Mouse (Mus musculus): ENCODE results near the gene Gnai3. TPM values are rescaled to one million over a fixed set of nuclear protein-coding genes. Genes with fewer than 3 reads are reported as not detected.
A peak's percentile ranks its signal among the peaks of the same experiment; 100 is the strongest.

Gene Gnai3
- polyA plus RNA-seq, 1 experiment from 2014 or later: 199 TPM

GRCm38 (mm10) chr3:108062648-108063047 lies 83.3 kb downstream of the Gnai3 start:
- H3K4me3 ChIP-seq (replicated peaks): no peak overlapping the region

GRCm38 (mm10) chr3:108061420-108061819 lies 84.5 kb downstream of the Gnai3 start:
- no peak overlapping the region for H3K4me3 ChIP-seq (replicated peaks)
- no peaks in the 10 kb centered on the region for H3K27me3 ChIP-seq
- no peaks in the 10 kb centered on the region; the same call in 1 of the 2 replicates for H3K4me1 ChIP-seq (replicated peaks)
- H3K9ac ChIP-seq (replicated peaks): no peak overlapping the region
- 19% methylated on average over 7 of the region's 7 CpGs for WGBS
- peak overlapping the region; percentile 40; the same call in 1 of the 2 replicates for H3K4me2 ChIP-seq
- no peak for ATAC-seq (ENCODE audit: insufficient number of reproducible peaks, insufficient read depth, low FRiP score, low TSS enrichment, low read depth)
- no peak overlapping the region for H3K27ac ChIP-seq
- no peaks in the 10 kb centered on the region for H3K9me3 ChIP-seq
- H3K36me3 ChIP-seq: no peaks in the 10 kb centered on the region

More at GRCm38 (mm10) chr3:108062648-108063047, 83.3 kb downstream of the Gnai3 start:
- H3K4me1 ChIP-seq (replicated peaks): no peaks in the 10 kb centered on the region; the same call in 1 of the 2 replicates
- H3K27me3 ChIP-seq: no peaks in the 10 kb centered on the region
- H3K9me3 ChIP-seq: no peaks in the 10 kb centered on the region
- ATAC-seq (ENCODE audit: insufficient number of reproducible peaks, insufficient read depth, low FRiP score, low TSS enrichment, low read depth): no peak
- no peak overlapping the region for H3K9ac ChIP-seq (replicated peaks)
- H3K36me3 ChIP-seq: no peaks in the 10 kb centered on the region
- no peak overlapping the region for H3K27ac ChIP-seq
- H3K4me2 ChIP-seq: no peak overlapping the region
- WGBS: 81% methylated on average over 8 of the region's 8 CpGs

Other genes with a start within 250 kb of the Gnai3 start
- gene Gstm7, start 214.3 kb downstream of the Gnai3 start, polyA plus RNA-seq (2016; fragmentation: Nextera tagmentation; extraction: Ambion mirVana): 37.7 and 38.9 TPM in 2 replicates
- 11.0 and 11.4 TPM in 2 replicates for gene Gstm6, start 202.4 kb downstream of the Gnai3 start, polyA plus RNA-seq (2016; fragmentation: Nextera tagmentation; extraction: Ambion mirVana)
- not detected in 2 replicates for gene Gstm3, start 176.9 kb downstream of the Gnai3 start, polyA plus RNA-seq (2016; fragmentation: Nextera tagmentation; extraction: Ambion mirVana)
- gene Gstm2, start 159.7 kb downstream of the Gnai3 start, polyA plus RNA-seq (2016; fragmentation: Nextera tagmentation; extraction: Ambion mirVana): 34.0 and 37.4 TPM in 2 replicates
- 38.3 and 38.9 TPM in 2 replicates for gene Gstm1, start 128.2 kb downstream of the Gnai3 start, polyA plus RNA-seq (2016; fragmentation: Nextera tagmentation; extraction: Ambion mirVana)
- 16.3 and 17.4 TPM in 2 replicates for gene Gstm4, start 101.3 kb downstream of the Gnai3 start, polyA plus RNA-seq (2016; fragmentation: Nextera tagmentation; extraction: Ambion mirVana)
- 51.5 and 51.7 TPM in 2 replicates for gene Ampd2, start 59.5 kb downstream of the Gnai3 start, polyA plus RNA-seq (2016; fragmentation: Nextera tagmentation; extraction: Ambion mirVana)
- gene Gnat2, start 53.4 kb downstream of the Gnai3 start, polyA plus RNA-seq (2016; fragmentation: Nextera tagmentation; extraction: Ambion mirVana): 0.55 and 0.69 TPM in 2 replicates
- gene Gpr61, start 8.7 kb upstream of the Gnai3 start, polyA plus RNA-seq (2016; fragmentation: Nextera tagmentation; extraction: Ambion mirVana): 0.05 and 0.10 TPM in 2 replicates
- 4.4 and 5.8 TPM in 2 replicates for gene Amigo1, start 40.2 kb upstream of the Gnai3 start, polyA plus RNA-seq (2016; fragmentation: Nextera tagmentation; extraction: Ambion mirVana)
- gene Cyb561d1, start 55.1 kb upstream of the Gnai3 start, polyA plus RNA-seq (2016; fragmentation: Nextera tagmentation; extraction: Ambion mirVana): 1.7 TPM in 2 replicates
- gene Atxn7l2, start 64.8 kb upstream of the Gnai3 start, polyA plus RNA-seq (2016; fragmentation: Nextera tagmentation; extraction: Ambion mirVana): 25.2 and 26.0 TPM in 2 replicates
- gene Sypl2, start 80.5 kb upstream of the Gnai3 start, polyA plus RNA-seq (2016; fragmentation: Nextera tagmentation; extraction: Ambion mirVana): 0.64 and 0.87 TPM in 2 replicates
- 297 and 302 TPM in 2 replicates for gene Psma5, start 110.8 kb upstream of the Gnai3 start, polyA plus RNA-seq (2016; fragmentation: Nextera tagmentation; extraction: Ambion mirVana)
- 14.7 and 16.2 TPM in 2 replicates for gene Sort1, start 137.9 kb upstream of the Gnai3 start, polyA plus RNA-seq (2016; fragmentation: Nextera tagmentation; extraction: Ambion mirVana)
- not detected in 2 replicates for gene Mybphl, start 218.8 kb upstream of the Gnai3 start, polyA plus RNA-seq (2016; fragmentation: Nextera tagmentation; extraction: Ambion mirVana)
- gene Psrc1, start 237.7 kb upstream of the Gnai3 start, polyA plus RNA-seq (2016; fragmentation: Nextera tagmentation; extraction: Ambion mirVana): 78.1 and 83.5 TPM in 2 replicates

Data from limb, embryonic 12.5 days (tissue).